30 mouse cellular contexts compared by ENCODE assay signal in genomic region chr13:67853130-67853529, GRCm38 (mm10). TPM values are rescaled to one million over a fixed set of nuclear protein-coding genes. Genes with fewer than 3 reads are reported as not detected.
"Had no signal": no experiment of that assay in that cellular context is flagged by ENCODE, and none has a peak within 500 bp of the region (broad histone marks: within the 10 kb centered on the region; RNA-seq: fewer than 3 reads in every experiment).

No protein-coding gene starts in this region.

- H3K27ac ChIP-seq: heart, adult 2 months; heart, embryonic 13.5 days; heart, embryonic 15.5 days; hindbrain, embryonic 13.5 days; hindbrain, embryonic 15.5 days; hindbrain, postnatal 0 days; limb, embryonic 13.5 days; limb, embryonic 15.5 days; liver, embryonic 12.5 days; liver, embryonic 14.5 days had no signal

- ATAC-seq: forebrain, postnatal 0 days; hindbrain, postnatal 0 days; intestine, embryonic 16.5 days; liver, embryonic 12.5 days had no signal

- H3K4me2 ChIP-seq: heart, embryonic 11.5 days; heart, embryonic 13.5 days; heart, embryonic 15.5 days; hindbrain, embryonic 13.5 days; hindbrain, embryonic 15.5 days; limb, embryonic 13.5 days; limb, embryonic 15.5 days; liver, embryonic 12.5 days had no signal

- H3K4me3 ChIP-seq: heart, adult 2 months; heart, embryonic 13.5 days; heart, embryonic 15.5 days; hindbrain, embryonic 13.5 days; hindbrain, embryonic 15.5 days; limb, embryonic 13.5 days; limb, embryonic 15.5 days; liver, embryonic 12.5 days had no signal

- DNase-seq: forebrain, postnatal 0 days; gastrocnemius, postnatal 14 days; gastrocnemius, postnatal 36 days; heart, adult 2 months; heart, postnatal 14 days; heart, postnatal 36 days; kidney, adult 2 months; kidney, adult 9 months; kidney, postnatal 14 days; kidney, postnatal 36 days; layer of hippocampus, postnatal 36 days; left cerebral cortex, postnatal 4 days had no signal

- H3K9ac ChIP-seq: forebrain, postnatal 0 days; heart, embryonic 13.5 days; heart, embryonic 15.5 days; hindbrain, embryonic 13.5 days; hindbrain, embryonic 15.5 days; limb, embryonic 13.5 days; limb, embryonic 15.5 days; liver, embryonic 12.5 days; liver, embryonic 14.5 days had no signal

- H3K4me1 ChIP-seq: heart, embryonic 13.5 days; heart, embryonic 15.5 days; hindbrain, embryonic 13.5 days; hindbrain, embryonic 15.5 days; limb, embryonic 13.5 days; limb, embryonic 15.5 days; liver, embryonic 12.5 days had no signal

- H3K36me3 ChIP-seq: heart, embryonic 13.5 days; heart, embryonic 15.5 days; hindbrain, embryonic 13.5 days; hindbrain, embryonic 15.5 days; limb, embryonic 13.5 days; limb, embryonic 15.5 days; liver, embryonic 12.5 days had no signal

- H3K9me3 ChIP-seq: heart, embryonic 13.5 days; heart, embryonic 15.5 days; hindbrain, embryonic 13.5 days; hindbrain, embryonic 15.5 days; limb, embryonic 13.5 days; limb, embryonic 15.5 days; liver, embryonic 12.5 days had no signal

- H3K27me3 ChIP-seq: heart, embryonic 13.5 days; heart, embryonic 15.5 days; hindbrain, embryonic 13.5 days; hindbrain, embryonic 15.5 days; limb, embryonic 13.5 days; limb, embryonic 15.5 days; liver, embryonic 12.5 days had no signal

RNA-seq across cellular contexts. Expression of gene BC048507, which starts 10.0 kb away (rescaled TPM):
- polyA plus RNA-seq: forebrain, postnatal 0 days; gonadal fat pad, adult 2 months; heart, adult 2 months; heart, embryonic 11.5 days; heart, embryonic 13.5 days; heart, embryonic 15.5 days; heart, postnatal 0 days; hindbrain, embryonic 11.5 days; hindbrain, embryonic 13.5 days; hindbrain, embryonic 15.5 days; hindbrain, postnatal 0 days; intestine, embryonic 14.5 days; intestine, embryonic 16.5 days; kidney, adult 2 months; large intestine, adult 2 months; limb, embryonic 11.5 days; limb, embryonic 13.5 days; limb, embryonic 15.5 days; liver, adult 2 months; liver, embryonic 12.5 days; liver, embryonic 14.5 days had no signal

RNA-seq across cellular contexts. Expression of gene Gm10037, which starts 22.2 kb away (rescaled TPM):
- polyA plus RNA-seq: heart, adult 2 months had no signal
